Mouse (Mus musculus) adrenal gland, adult 8-10 months (tissue): ENCODE data around the gene Gramd1b. TPM values are rescaled to one million over a fixed set of nuclear protein-coding genes. Genes with fewer than 3 reads are reported as not detected.

Experiments
- DNase-seq: peaks from one replicate; pipeline ENCODE4 v3.0.0; 2022
- total RNA-seq, 4 experiments: library from RNA; stranded (reverse); gene quantifications; 2 replicates each; pipeline ENCODE4 v1.2.4; 2022

Gene Gramd1b
- total RNA-seq, 4 experiments from 2014 or later = 341 to 857 (median 612) TPM

DNA sequence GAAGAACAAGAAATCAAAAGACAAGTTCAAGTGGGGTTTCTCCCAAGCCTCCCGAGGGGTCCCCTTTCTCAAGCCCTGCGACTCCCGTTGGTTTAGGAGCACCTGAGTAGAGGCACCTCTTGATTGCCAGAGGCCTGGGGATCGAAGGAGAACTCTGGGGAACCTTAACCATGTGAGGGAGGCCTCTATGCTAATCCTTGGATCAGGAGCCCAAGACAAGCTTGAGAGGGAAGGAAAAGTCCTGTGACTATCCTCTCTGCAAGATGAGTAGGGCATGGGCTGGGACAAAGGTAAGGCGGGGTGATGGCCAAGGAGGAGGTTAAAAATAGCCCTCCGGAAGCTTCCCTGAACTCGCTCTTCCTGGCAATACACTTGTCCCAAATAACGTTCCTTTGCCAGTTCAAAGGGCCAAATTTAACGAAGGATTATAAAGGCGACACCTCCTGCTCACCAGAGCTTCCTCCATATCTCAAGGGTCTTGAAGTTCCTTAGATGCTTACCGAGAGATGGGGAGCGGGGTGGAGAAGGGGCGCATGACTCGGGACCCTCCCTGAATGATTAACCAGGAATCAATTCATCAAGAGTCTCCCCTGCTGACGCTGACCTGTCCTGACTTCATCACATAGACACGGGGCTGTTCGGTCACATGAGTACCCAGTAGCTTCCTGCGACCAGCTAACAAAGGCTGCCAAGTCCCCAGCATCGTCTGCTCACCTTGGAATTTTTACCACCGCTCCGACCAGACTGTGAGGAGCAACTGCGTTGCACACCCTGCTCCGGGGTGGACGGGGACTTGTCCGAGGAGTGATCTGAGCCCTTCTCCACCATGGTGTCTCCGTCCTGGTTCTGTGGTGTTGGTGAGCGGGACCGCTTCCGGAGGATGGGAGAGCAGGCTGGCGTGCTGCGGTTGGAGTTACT, 198.2 kb downstream of the Gramd1b start:
- DNase-seq = no peak

DNA sequence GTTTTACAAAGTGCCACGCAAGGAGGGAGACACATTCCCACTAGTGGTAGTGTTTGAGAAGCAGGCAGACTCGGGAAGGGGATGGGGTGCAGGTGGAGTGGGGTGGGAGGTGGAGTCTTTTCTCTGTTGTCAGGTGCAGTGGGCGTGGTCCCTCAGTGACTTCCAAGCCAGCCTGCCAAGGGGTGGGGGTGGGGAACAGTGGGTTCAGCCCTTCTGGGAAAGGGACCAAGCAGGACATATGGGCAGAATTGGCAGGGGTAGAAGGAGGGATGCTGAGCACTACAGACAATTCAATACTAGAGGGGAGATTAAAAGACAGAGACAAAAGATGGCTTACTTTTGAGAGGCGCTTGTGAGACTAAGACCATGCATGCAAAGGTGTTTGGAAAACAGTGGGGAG, 198.9 kb downstream of the Gramd1b start:
- DNase-seq = no peak

DNA sequence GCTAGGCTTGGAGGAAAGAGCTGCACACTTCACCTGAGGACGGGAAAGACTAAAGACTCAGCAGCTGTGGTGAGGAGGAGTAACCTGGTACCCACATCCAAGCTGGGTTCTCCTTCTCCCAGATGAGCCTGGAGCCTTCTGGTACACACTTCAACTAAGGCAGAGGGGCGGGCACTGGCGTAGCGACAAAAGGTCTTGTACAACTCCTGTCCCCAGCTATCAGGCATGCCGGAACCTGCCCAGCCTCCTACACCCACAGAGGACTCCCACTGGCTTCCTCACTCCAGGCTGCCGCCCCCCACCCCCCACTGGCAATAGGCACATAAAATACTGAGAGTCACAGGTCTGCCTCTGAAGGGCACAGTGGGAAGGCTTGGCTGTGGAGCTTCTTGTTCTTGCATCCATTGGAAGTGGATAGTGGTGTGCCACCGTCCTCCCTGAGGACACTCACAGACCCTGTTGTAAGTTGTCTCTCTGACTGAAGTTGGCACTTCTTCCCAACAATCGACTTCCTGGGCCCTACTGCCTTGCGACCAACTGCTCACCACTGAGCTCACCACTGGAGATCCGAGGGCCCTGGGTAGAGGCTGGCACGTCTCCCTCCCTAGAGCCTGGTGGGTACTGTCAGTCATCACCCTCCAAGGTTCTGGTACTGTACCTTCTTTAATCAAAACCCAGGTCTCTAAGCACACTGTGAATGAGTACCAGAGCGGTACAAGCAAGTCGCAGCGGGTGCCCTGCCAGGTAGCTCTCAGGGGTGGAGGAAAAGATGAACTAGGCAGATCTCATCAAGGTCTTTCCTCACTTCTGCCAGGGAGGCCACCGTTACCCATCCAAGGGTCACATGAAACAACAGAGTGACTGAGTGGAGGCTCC, 199.5 kb downstream of the Gramd1b start:
- no peak for DNase-seq

DNA sequence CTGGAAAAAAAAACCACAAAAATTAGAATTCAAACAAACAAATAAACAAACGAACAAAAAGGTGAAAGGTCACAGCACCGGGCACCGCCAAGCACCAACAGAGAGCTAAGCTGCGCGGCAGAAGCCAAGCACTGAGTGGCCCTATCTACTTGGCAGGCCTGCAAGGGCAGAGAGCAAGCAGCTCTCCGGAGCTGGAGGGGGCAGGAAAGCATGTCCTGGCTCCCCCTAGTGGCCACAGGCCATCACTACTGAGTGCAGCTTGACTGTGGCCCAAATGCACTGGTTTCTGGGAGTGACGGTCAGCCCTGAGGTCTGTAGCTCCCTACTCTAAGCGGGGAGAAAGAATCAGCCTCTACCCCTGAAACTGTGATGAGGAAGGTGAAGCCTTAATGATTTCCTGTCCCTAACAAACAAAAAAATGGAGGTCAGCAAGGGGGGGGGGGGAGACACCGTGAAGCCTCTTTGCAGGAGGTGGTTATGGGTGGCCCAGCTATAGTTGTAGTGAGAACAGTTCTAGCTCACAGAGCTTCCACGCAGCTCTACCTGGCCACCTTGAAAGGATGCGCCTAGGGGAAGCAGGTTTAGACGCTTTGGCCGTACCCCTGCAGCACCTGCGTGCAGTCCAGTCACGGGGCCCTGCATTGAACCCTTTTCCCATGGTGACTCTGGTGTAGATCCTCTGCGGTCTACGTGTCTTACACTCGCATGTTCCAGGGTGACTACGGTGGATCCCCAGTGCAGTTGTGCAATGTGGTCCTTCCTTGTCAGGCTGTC, 200.4 kb downstream of the Gramd1b start:
- DNase-seq = peak; percentile 88

DNA sequence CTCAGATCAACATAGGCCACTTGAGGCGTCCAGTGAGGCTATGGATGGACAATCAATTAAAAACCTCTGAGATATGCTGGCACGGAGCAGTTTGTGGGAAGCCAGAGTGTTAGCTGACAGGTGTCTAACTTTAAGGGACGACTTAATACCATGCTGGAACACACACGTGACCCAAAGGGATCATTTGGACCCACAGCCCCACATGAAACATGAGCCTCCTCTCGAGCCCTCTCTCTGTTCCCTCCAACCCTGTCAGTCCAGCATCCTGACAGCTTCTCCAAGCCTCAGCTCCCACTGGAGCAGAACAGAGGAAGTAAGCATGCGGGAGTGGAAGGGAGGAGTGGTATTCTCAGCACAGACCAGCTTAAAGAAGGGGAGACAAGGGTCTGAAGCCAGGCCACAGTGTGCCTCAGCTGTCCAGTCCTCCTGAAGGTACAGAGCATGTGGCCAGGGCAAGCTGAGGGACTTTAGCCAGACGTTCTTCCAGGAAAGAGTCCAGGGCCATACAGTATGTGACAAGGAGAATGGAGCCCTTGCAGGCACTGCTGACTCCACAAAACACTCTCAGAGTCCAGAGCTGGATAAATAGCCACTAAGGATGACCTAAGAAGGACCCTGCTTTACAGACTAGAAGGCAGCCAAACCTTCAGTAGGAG, 204.8 kb downstream of the Gramd1b start:
- no peak for DNase-seq

DNA sequence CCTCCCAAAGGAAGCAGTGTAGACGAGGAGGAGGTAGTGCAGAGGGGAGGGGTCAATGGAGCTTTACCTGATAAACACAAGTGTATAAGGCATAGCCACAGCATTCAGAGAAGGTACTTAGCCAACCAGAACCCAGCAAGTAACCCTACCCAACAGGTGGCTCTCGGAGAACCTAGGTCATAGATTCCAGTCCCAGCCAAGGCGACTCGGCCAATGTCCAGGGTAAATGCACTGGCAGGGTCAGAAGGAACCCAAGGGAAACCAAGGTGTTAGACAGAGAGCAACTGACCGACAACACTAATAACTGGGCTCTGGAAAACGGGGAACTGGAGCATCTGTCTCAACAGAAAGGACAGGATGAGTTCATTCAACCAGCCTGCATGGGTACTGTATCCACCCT, 206.4 kb downstream of the Gramd1b start:
- DNase-seq = no peak

DNA sequence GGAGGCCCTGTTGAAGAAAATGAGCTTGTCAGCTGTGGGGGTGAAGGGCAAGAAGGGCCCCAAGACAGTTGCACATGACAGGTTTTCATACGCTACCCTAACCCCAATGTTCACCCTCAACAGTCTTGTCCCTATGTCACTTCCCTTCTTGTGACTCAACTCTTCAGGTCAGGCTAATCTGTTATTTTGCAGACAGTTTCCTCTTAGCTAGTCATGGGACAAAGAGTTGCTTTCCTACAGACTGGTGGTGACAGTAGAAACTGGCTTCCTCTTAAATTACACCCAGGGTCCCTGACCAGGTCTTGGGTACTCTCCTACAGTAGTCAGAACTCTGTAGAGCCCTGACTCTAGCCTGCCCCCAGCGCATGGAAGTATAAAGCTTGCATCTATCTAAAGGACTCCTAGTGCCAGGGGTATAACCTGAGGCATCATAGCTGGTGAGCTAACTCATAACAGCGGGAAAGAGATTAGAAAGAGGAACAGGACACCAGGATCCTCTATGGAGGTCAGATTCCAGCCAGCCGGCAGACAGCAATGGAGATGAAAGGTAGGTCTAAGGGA, 206.9 kb downstream of the Gramd1b start:
- DNase-seq = no peak

DNA sequence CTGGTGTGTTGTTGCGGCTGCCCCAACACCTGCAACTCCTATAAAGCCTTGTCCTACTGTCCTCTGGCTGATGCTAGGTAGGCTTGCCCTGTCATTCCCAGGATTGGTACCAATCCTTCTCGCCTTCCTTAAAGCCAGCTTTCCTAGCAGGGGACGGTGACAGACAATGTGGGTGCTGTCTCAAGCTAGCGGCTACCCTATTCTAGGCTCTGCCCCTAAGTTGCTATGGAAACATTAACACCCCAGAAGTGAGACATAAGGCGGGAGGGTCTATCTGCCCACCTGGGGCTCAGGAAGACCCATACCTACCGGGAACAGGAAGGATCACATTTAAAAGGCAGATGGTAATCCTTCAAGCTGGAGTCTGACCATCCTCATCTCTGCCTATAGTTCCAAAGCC, 207.4 kb downstream of the Gramd1b start:
- DNase-seq = no peak

DNA sequence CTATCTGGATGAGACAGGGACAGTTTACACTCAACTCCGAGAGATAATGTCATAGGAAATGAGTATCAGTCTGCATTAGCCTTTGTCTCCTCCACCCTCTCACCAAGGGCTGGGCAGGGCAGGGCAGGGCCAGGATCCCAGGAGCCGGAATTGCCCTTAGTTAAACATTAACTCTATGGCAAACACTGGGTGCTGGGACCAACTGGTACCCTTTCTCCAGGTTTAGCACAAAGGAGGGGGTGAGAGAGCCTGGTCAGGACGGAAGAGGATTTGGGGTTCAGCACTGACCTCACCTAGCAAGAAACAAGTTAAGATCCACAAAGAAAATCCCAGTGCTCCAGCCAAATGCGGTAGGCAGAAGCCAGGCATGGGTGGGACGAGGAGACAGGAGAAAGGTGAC, 208.0 kb downstream of the Gramd1b start:
- DNase-seq = no peak

DNA sequence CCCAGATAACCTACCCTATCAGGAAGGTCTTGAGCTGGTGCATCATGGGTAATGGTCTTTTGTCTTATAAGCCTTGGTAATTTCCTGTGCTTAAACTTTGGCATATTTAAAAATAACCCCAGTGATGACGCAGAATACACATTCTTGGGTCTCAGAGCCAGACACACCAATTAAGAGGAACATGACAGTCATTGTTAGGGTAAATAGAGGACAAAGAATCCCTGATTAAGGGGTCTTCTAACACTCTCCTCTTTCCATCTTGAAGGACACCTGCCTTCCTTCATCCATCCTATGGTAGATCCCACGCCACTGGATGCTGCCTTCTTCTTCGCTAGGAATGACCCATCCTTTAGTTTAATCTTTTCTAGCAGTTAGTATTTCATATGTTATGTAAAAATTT, 208.8 kb downstream of the Gramd1b start:
- DNase-seq = no peak

DNA sequence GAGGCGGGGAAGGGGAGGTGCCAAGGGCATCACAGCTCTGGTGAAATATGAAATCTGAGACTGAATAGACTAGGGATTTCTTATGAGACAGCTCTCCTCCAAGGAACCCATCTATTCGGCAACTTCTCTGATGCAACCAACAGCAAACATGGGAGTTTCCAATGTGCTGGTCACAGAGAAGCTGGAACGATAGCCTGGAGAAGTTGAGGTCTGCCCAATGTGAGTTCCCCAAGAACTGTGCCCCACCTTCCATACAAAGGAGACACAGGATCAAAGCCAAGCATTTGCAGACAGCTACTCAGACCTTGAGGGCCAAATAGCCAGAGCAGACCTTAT, 209.5 kb downstream of the Gramd1b start:
- DNase-seq = no peak

DNA sequence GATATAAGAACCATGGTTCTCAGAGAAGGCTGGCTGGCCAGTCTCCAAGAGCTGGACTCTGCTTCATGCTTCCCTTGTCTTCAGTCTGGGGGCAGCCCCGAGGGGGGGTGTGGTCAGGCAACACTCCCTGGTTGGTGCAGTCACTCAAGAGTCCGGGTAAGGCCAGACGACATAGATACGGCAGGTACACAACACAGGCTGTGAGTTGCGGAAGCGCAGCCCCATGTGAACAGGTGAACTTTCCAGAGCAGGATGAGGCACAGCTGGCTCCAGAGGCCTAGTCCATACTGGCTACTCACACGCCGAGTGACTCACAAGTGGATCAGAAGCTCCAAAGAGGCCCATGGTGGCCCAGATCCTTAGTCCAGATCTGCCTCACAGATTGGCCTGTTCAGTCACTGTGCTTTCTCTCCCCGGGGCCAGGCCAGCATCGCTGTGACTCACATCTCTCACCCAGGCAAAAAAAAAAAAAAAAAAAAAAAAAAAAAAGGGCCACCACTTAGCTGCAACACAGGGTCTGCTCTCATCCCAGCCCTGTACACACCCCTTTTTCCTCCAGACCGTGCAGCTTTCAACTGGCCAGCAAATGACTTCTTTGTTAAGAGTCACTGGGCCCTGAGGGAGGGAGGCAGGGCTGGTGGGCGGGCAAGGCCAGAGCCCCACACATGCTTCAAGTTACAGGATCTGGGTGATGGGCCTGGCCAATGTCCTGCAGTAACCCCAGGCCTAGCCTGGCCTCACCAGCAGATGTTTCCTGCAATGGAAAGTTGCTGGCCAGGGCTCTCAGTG, 210.1 kb downstream of the Gramd1b start:
- DNase-seq = peak; percentile 86

DNA sequence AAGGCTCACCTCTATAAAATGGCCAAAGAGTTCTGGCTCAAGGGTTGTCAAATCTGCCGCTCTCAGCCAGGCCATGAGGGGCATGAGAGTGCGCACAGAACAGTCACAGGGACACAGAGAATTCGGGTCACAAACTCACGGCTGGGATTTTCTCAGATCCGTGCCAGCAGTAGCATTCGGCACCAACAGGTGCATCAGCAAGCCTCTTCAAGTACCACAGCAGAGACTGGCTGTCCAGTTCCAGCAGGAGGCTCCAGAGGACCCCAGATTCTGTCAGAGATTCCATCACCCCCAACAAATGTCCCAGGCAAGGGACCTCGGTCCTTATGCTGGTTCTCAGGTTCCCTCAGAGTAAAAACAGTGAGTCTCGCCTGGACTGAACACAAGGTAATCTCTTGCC, 210.8 kb downstream of the Gramd1b start:
- DNase-seq = no peak

DNA sequence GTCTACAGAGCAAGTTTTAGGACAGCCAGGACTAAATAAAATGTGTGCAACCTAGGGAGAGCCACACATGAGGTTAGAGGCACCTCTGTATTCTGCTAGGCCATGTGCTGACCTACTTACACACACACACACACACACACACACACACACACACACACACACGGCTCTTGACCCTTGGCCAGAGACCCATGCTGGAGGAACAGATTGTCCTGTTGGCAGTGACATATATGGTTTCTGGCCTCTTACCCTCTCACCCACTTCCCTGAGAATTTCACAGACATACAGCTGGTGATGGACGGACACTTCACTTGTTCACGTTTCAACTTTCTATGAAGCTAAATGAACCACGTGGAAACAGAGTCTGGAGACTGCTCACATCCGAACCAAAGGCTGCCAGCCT, 212.4 kb downstream of the Gramd1b start:
- DNase-seq = no peak

DNA sequence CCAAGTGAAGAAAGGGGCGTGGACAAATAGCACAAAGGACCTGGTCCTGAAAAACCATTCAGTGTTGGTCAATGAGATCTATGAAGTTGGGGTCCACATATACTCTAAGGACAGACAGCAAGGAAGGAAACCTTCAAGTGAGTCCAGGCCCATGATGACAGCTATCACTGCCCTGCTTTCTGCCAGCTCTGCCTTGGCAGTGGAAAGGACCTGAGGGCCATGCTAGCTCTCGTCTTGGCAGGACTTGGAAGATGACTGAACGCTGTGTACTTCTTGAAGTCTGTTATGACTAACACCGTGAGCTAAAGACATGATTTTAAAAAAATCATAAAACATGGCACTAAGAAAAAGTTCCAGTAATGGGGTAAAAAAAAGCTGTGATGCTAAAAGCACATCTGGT, 213.4 kb downstream of the Gramd1b start:
- DNase-seq = no peak

DNA sequence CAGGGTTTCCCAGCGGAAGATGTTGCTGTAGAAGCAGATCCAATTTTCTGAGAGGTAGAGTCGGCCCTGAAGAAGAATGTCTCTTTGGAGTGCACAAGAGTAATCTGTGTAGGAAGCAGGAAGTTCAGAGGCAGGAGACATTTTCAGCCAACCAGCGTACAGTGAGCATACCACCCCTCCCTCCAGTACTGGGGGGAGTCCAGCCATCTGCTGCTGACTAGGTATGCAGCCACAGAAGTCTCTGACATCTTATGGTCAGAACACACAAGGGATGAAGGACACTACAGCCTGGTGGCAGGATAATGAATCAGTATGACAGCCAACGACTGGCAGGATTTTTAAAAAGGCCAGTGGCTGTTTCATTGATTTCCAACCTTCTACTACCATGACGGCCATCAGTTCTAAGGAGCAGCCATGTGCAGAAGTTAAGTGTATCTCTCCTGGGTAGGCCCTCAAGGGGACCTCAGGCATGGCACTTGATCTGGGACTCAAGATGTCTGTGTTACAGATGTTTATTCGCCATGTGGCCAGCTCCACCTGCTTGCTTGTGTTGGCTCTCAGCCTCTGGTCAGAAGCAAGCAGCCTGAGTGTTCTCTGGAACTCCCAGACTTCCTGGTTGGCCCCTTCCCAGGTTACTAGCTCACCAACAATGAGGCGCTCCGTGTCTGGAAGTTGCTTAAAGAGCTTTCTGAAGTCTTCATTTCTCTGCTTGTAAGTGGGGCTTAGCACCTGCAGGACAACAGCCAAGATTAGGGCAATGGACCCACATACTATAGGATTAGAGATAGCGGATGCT, 214.1 kb downstream of the Gramd1b start:
- DNase-seq = no peak

DNA sequence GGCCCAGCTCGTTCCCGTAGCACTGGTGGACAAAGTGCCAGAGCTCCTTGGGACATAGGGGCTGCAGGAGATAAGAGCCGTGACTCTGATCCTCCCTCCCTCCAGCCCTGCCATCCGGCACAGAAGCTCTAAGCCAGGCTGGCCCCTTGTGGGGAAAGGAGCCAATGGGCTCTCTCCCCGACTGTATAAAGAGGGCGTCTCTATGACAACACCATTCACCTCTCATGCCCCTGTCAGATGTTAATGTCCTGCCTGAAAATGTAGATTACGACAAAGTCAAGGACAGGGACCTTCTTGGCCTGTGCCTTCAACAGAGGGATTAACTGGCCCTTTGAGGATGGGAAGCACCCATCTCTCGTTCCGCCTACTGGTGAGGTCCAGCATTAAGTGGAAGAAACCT, 219.4 kb downstream of the Gramd1b start:
- DNase-seq = no peak

DNA sequence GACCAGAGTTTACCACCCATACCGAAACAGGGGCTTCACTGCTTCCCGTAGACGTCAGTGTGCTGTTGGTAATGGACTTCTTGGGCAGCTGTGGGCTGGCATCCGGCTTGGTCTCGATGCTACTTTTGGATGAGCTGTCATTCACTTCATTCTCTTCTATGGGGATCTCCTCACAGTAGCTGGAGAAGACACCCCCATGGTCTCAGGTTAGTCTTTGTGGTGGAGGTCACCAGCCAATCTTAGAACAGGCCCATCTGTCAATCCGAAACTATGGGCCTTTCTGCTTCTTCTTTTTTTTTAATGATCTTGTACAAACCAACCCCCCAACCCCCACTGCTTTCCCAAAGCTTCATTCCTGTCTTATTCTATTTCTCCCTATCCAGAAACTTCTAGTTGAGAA, 221.3 kb downstream of the Gramd1b start:
- no peak for DNase-seq

DNA sequence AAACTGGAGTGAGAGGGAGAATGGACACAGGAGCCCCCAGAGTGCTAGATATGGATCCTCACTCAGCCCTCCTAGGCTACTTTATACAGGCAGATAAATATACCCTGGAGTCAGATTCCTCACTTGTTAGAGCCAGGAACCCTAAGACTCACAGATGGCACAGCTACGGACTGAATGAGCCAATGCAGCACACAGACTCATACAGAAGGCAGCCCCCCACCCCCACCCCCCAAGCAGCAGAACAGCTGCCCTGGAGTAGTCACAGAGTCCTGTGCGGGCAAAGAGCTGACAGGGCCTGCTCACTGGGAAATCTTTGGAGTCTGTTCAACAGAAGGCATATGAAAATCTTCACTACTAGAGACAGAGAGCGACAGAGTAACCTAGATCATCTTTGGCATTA, 223.9 kb downstream of the Gramd1b start:
- no peak for DNase-seq

DNA sequence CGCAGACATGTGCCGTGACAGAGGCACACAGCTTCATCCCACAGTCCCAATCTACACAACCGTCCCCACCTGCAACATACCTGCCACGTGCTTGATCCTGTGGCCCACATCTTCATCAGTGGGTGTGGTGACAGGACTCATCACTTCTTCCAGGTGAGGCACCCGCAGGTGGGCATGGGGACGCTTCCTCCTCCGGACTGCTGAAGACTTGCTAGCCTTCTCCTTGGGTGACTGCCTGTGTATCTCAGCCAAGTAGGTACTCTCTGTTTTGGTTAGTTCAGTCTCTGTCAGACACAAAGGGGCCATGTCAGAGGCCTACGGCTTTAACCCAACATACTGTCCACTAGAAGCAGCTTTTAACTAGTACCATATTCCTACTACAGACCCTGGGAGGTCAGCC, 226.9 kb downstream of the Gramd1b start:
- DNase-seq = no peak
